ENCODE assay signal across 8 mouse cellular contexts in genomic region chr5:125440583-125441233, GRCm38 (mm10). TPM values are rescaled to one million over a fixed set of nuclear protein-coding genes. Genes with fewer than 3 reads are reported as not detected.
DNase-seq lines count a peak whose midpoint lies in the region; ATAC-seq lines count a peak whose summit lies in the region.

No protein-coding gene starts in this region.

- H3K4me3 ChIP-seq in kidney, embryonic 15.5 days (replicated peaks): peak overlapping the region; percentile 97
- H3K4me3 ChIP-seq in brown adipose tissue, adult 24 weeks (ENCODE audit: insufficient read depth, low read depth, low read length): peak overlapping the region; percentile 72
- H3K4me3 ChIP-seq in hindbrain, embryonic 14.5 days (replicated peaks; ENCODE audit: low read length): peak overlapping the region; percentile 90
- peak overlapping the region; percentile 59 for H3K4me3 ChIP-seq in midbrain, embryonic 11.5 days (ENCODE audit: low read depth, low read length)

- no peaks in the 10 kb centered on the region for H3K9me3 ChIP-seq in kidney, embryonic 15.5 days (replicated peaks)
- no peaks in the 10 kb centered on the region for H3K9me3 ChIP-seq in hindbrain, embryonic 14.5 days (ENCODE audit: control insufficient read depth, low read length)
- no peaks in the 10 kb centered on the region for H3K9me3 ChIP-seq in midbrain, embryonic 11.5 days (ENCODE audit: control insufficient read depth, low read length)

- peak overlapping the region; percentile 91 for H3K4me2 ChIP-seq in kidney, embryonic 15.5 days
- H3K4me2 ChIP-seq in hindbrain, embryonic 14.5 days (replicated peaks): peak overlapping the region; percentile 65
- H3K4me2 ChIP-seq in midbrain, embryonic 11.5 days: peak overlapping the region; percentile 78

- 4% methylated on average over 7 of the region's 7 CpGs for WGBS in kidney, embryonic 15.5 days
- WGBS in hindbrain, embryonic 14.5 days: 5% methylated on average over 7 of the region's 7 CpGs
- 7% methylated on average over 7 of the region's 7 CpGs for WGBS in midbrain, embryonic 11.5 days

- peak overlapping the region; percentile 89 for H3K27ac ChIP-seq in kidney, embryonic 15.5 days
- H3K27ac ChIP-seq in brown adipose tissue, adult 24 weeks (replicated peaks; ENCODE audit: low read depth, low read length): peak overlapping the region; percentile 35
- H3K27ac ChIP-seq in hindbrain, embryonic 14.5 days: no peak overlapping the region
- no peak overlapping the region for H3K27ac ChIP-seq in midbrain, embryonic 11.5 days (ENCODE audit: low read depth, low read length)

- ATAC-seq in kidney, embryonic 15.5 days (replicated peaks; ENCODE audit: low FRiP score): no peak; the same call in 1 of the 2 replicates
- ATAC-seq in hindbrain, embryonic 14.5 days (ENCODE audit: low FRiP score): no peak
- no peak for ATAC-seq in midbrain, embryonic 11.5 days (ENCODE audit: low FRiP score)

- H3K27me3 ChIP-seq in kidney, embryonic 15.5 days: no peaks in the 10 kb centered on the region
- H3K27me3 ChIP-seq in hindbrain, embryonic 14.5 days (ENCODE audit: control insufficient read depth, insufficient read depth, low read length): no peaks in the 10 kb centered on the region
- H3K27me3 ChIP-seq in midbrain, embryonic 11.5 days (ENCODE audit: control insufficient read depth, insufficient read depth, low read length): no peaks in the 10 kb centered on the region

- H3K9ac ChIP-seq in kidney, embryonic 15.5 days: peak overlapping the region; percentile 96
- peak overlapping the region; percentile 83 for H3K9ac ChIP-seq in hindbrain, embryonic 14.5 days
- peak overlapping the region; percentile 69 for H3K9ac ChIP-seq in midbrain, embryonic 11.5 days (ENCODE audit: low read length)

- peaks cover 6% of the 10 kb centered on the region; the same call in 1 of the 2 replicates for H3K36me3 ChIP-seq in kidney, embryonic 15.5 days
- H3K36me3 ChIP-seq in hindbrain, embryonic 14.5 days (replicated peaks; ENCODE audit: control insufficient read depth, insufficient read depth): no peaks in the 10 kb centered on the region
- no peaks in the 10 kb centered on the region for H3K36me3 ChIP-seq in midbrain, embryonic 11.5 days (ENCODE audit: control insufficient read depth, insufficient read depth, low read length)

- no peak for DNase-seq in kidney, adult 8-10 months
- no peak for DNase-seq in hindbrain, embryonic 14.5 days (ENCODE audit: low spot score)
- no peak for DNase-seq in midbrain, embryonic 11.5 days (ENCODE audit: low spot score, missing footprints)
- DNase-seq in adrenal gland, postnatal 14 days: no peak
- no peak for DNase-seq in gastrocnemius, postnatal 10 days
- DNase-seq in thymus, postnatal 4 days: no peak

- H3K4me1 ChIP-seq in kidney, embryonic 15.5 days: peaks cover 24% of the 10 kb centered on the region
- no peaks in the 10 kb centered on the region for H3K4me1 ChIP-seq in brown adipose tissue, adult 24 weeks (ENCODE audit: control insufficient read depth, insufficient read depth, insufficient read length, low read length)
- H3K4me1 ChIP-seq in hindbrain, embryonic 14.5 days (replicated peaks; ENCODE audit: control insufficient read depth, insufficient read depth, low read length): peaks cover 10% of the 10 kb centered on the region
- H3K4me1 ChIP-seq in midbrain, embryonic 11.5 days (ENCODE audit: control insufficient read depth, insufficient read depth, low read length): peaks cover 12% of the 10 kb centered on the region

RNA-seq across cellular contexts. Expression of gene Bri3bp, which starts 0.7 kb away (rescaled TPM):
- 41.5 and 42.0 TPM in 2 replicates for polyA plus RNA-seq in kidney, embryonic 15.5 days (2015; fragmentation: Nextera tagmentation; extraction: Ambion mirVana)
- polyA plus RNA-seq in brown adipose tissue, adult 24 weeks (2012; ENCODE audit: insufficient read depth, insufficient read length, missing spikeins): 15.4 and 19.5 TPM in 2 replicates
- polyA plus RNA-seq in hindbrain, embryonic 14.5 days (2014; fragmentation: Nextera tagmentation; extraction: Ambion mirVana): 34.3 and 36.7 TPM in 2 replicates
- 28.4 and 29.4 TPM in 2 replicates for polyA plus RNA-seq in midbrain, embryonic 11.5 days (2014; fragmentation: Nextera tagmentation; extraction: Ambion mirVana)
- 24.0 and 27.9 TPM in 2 replicates for total RNA-seq in adrenal gland, postnatal 14 days (2021)
- 1 to 10 TPM; 7.6 to 8.0 TPM for total RNA-seq in gastrocnemius, postnatal 10 days (2021)

RNA-seq across cellular contexts. Expression of gene Dhx37, which starts 6.8 kb away (rescaled TPM):
- 13.3 and 15.6 TPM in 2 replicates for polyA plus RNA-seq in kidney, embryonic 15.5 days (2015; fragmentation: Nextera tagmentation; extraction: Ambion mirVana)
- polyA plus RNA-seq in brown adipose tissue, adult 24 weeks (2012; ENCODE audit: insufficient read depth, insufficient read length, missing spikeins): 5.0 and 16.9 TPM in 2 replicates
- 6.8 and 10.2 TPM in 2 replicates for polyA plus RNA-seq in hindbrain, embryonic 14.5 days (2014; fragmentation: Nextera tagmentation; extraction: Ambion mirVana)
- 9.2 and 9.9 TPM in 2 replicates for polyA plus RNA-seq in midbrain, embryonic 11.5 days (2014; fragmentation: Nextera tagmentation; extraction: Ambion mirVana)
- total RNA-seq in adrenal gland, postnatal 14 days (2021): 14.6 and 15.7 TPM in 2 replicates
- 1 to 10 TPM; 3.7 to 4.6 TPM for total RNA-seq in gastrocnemius, postnatal 10 days (2021)

RNA-seq across cellular contexts. Expression of gene Aacs, which starts 34.9 kb away (rescaled TPM):
- 36.0 and 40.7 TPM in 2 replicates for polyA plus RNA-seq in kidney, embryonic 15.5 days (2015; fragmentation: Nextera tagmentation; extraction: Ambion mirVana)
- 151 and 265 TPM in 2 replicates for polyA plus RNA-seq in brown adipose tissue, adult 24 weeks (2012; ENCODE audit: insufficient read depth, insufficient read length, missing spikeins)
- polyA plus RNA-seq in hindbrain, embryonic 14.5 days (2014; fragmentation: Nextera tagmentation; extraction: Ambion mirVana): 75.5 and 98.4 TPM in 2 replicates
- 45.6 and 53.2 TPM in 2 replicates for polyA plus RNA-seq in midbrain, embryonic 11.5 days (2014; fragmentation: Nextera tagmentation; extraction: Ambion mirVana)
- total RNA-seq in adrenal gland, postnatal 14 days (2021): 25.4 and 27.3 TPM in 2 replicates
- 1 to 10 TPM; 5.1 to 6.6 TPM for total RNA-seq in gastrocnemius, postnatal 10 days (2021)

RNA-seq across cellular contexts. Expression of gene Ubc, which starts 50.7 kb away (rescaled TPM):
- polyA plus RNA-seq in kidney, embryonic 15.5 days (2015; fragmentation: Nextera tagmentation; extraction: Ambion mirVana): 1,049 and 1,140 TPM in 2 replicates
- 692 and 1,079 TPM in 2 replicates for polyA plus RNA-seq in brown adipose tissue, adult 24 weeks (2012; ENCODE audit: insufficient read depth, insufficient read length, missing spikeins)
- polyA plus RNA-seq in hindbrain, embryonic 14.5 days (2014; fragmentation: Nextera tagmentation; extraction: Ambion mirVana): 1,333 and 1,355 TPM in 2 replicates
- polyA plus RNA-seq in midbrain, embryonic 11.5 days (2014; fragmentation: Nextera tagmentation; extraction: Ambion mirVana): 1,030 and 1,101 TPM in 2 replicates
- total RNA-seq in adrenal gland, postnatal 14 days (2021): 1,142 and 1,189 TPM in 2 replicates
- total RNA-seq in gastrocnemius, postnatal 10 days (2021): 100 to 1,000 TPM; 703 to 712 TPM

RNA-seq across cellular contexts. Expression of gene Gm10382, which starts 51.6 kb away (rescaled TPM):
- 0.31 and 0.49 TPM in 2 replicates for polyA plus RNA-seq in kidney, embryonic 15.5 days (2015; fragmentation: Nextera tagmentation; extraction: Ambion mirVana)
- polyA plus RNA-seq in brown adipose tissue, adult 24 weeks (2012; ENCODE audit: insufficient read depth, insufficient read length, missing spikeins): not detected in 2 replicates
- 0.63 TPM in 1 of 2 replicates, not detected in the other for polyA plus RNA-seq in hindbrain, embryonic 14.5 days (2014; fragmentation: Nextera tagmentation; extraction: Ambion mirVana)
- polyA plus RNA-seq in midbrain, embryonic 11.5 days (2014; fragmentation: Nextera tagmentation; extraction: Ambion mirVana): 0.12 and 0.29 TPM in 2 replicates
- 0.26 and 0.49 TPM in 2 replicates for total RNA-seq in adrenal gland, postnatal 14 days (2021)
- under 1 TPM; 0.19 to 0.36 TPM for total RNA-seq in gastrocnemius, postnatal 10 days (2021)

Comparison
In these comparisons a context has a peak if more than half of its experiments do, and no peak if none do; other contexts are left out.
1. H3K27ac ChIP-seq: peak in kidney, embryonic 15.5 days (single experiment) and brown adipose tissue, adult 24 weeks (single experiment); none in hindbrain, embryonic 14.5 days (single experiment) and midbrain, embryonic 11.5 days (single experiment).
2. Peak in every context shown above with its lines, with median percentiles within 50 percentile points of each other: H3K4me2 ChIP-seq, H3K4me3 ChIP-seq and H3K9ac ChIP-seq.